Mouse (Mus musculus): ENCODE data around the gene Txn2.

Txn2 gene

GRCm38 (mm10) chr15:77906081-77906480, 22.7 kb downstream of the Txn2 start:
- DNase-seq, result no peak

GRCm38 (mm10) chr15:77905275-77905970, 23.4 kb downstream of the Txn2 start:
- peak; percentile 81 for DNase-seq

GRCm38 (mm10) chr15:77904363-77904892, 24.4 kb downstream of the Txn2 start:
- DNase-seq, result peak; percentile 57

- peak; percentile 21 for DNase-seq
These were observed 25.6 kb downstream of the Txn2 start for GRCm38 (mm10) chr15:77903176-77903575.

- DNase-seq, result no peak
These were observed 33.9 kb downstream of the Txn2 start for GRCm38 (mm10) chr15:77894926-77895325.

GRCm38 (mm10) chr15:77893292-77893691, 35.5 kb downstream of the Txn2 start:
- DNase-seq, result no peak

- DNase-seq, result no peak
These were observed 36.4 kb downstream of the Txn2 start for GRCm38 (mm10) chr15:77892420-77892819.

GRCm38 (mm10) chr15:77891766-77892165, 37.0 kb downstream of the Txn2 start:
- no peak for DNase-seq

GRCm38 (mm10) chr15:77889761-77890422, 38.9 kb downstream of the Txn2 start:
- no peak for DNase-seq

GRCm38 (mm10) chr15:77888286-77888685, 40.5 kb downstream of the Txn2 start:
- DNase-seq, result no peak

GRCm38 (mm10) chr15:77887093-77887488, 41.7 kb downstream of the Txn2 start:
- no peak for DNase-seq

GRCm38 (mm10) chr15:77886369-77887092, 42.3 kb downstream of the Txn2 start:
- no peak for DNase-seq

- DNase-seq, result no peak
These were observed 42.9 kb downstream of the Txn2 start for GRCm38 (mm10) chr15:77885945-77886344.

GRCm38 (mm10) chr15:77885159-77885558, 43.6 kb downstream of the Txn2 start:
- DNase-seq, result no peak

GRCm38 (mm10) chr15:77883697-77884010, 45.2 kb downstream of the Txn2 start:
- no peak for DNase-seq

- no peak for DNase-seq
These were observed 45.8 kb downstream of the Txn2 start for GRCm38 (mm10) chr15:77882797-77883696.

- DNase-seq, result no peak
These were observed 46.5 kb downstream of the Txn2 start for GRCm38 (mm10) chr15:77882297-77882696.

GRCm38 (mm10) chr15:77881698-77882097, 47.1 kb downstream of the Txn2 start:
- DNase-seq, result no peak

- no peak for DNase-seq
These were observed 48.1 kb downstream of the Txn2 start for GRCm38 (mm10) chr15:77880738-77881137.

- no peak for DNase-seq
These were observed 49.0 kb downstream of the Txn2 start for GRCm38 (mm10) chr15:77879756-77880155.

- peak; percentile 60 for DNase-seq
These were observed 51.6 kb downstream of the Txn2 start for GRCm38 (mm10) chr15:77877209-77877608.

- DNase-seq, result no peak
These were observed 52.1 kb downstream of the Txn2 start for GRCm38 (mm10) chr15:77876716-77877115.

GRCm38 (mm10) chr15:77875953-77876352, 52.9 kb downstream of the Txn2 start:
- DNase-seq, result no peak

All from thymus, postnatal 25 days (tissue).